Comparison of ENCODE assay signal across 12 mouse cellular contexts in the genomic region with DNA sequence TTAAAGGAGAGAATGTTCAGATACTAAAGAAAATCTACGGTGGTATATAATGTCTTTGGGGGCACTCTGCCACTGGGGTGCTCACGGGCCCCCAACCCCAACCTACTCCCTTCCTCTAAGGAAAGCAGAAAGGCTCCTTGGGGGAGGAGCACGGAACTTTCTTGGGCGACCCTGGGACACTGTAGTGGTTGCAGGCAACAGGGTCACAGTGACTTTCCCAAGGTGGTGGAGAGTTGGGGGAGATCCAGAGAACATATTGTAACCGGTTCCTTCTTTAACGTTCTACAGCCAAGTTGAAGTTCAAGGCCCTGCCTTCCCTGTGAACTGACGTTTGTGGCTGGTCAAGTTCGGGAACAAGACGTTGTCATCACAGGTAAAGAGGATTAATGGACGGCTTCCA. TPM values are rescaled to one million over a fixed set of nuclear protein-coding genes. Genes with fewer than 3 reads are reported as not detected.
A peak's percentile ranks its signal among the peaks of the same experiment; 100 is the strongest.
DNase-seq lines count a peak whose midpoint lies in the region; ATAC-seq lines count a peak whose summit lies in the region.
"Had no signal": no experiment of that assay in that cellular context is flagged by ENCODE, and none has a peak within 500 bp of the region (broad histone marks: within the 10 kb centered on the region; RNA-seq: fewer than 3 reads in every experiment).

No protein-coding gene starts in this region.

- 53% methylated on average over 10 of the region's 10 CpGs for WGBS in forebrain, embryonic 12.5 days
- 54% methylated on average over 10 of the region's 10 CpGs for WGBS in forebrain, embryonic 13.5 days
- 64% methylated on average over 10 of the region's 10 CpGs for WGBS in kidney, embryonic 15.5 days
- 46% methylated on average over 10 of the region's 10 CpGs for WGBS in forebrain, embryonic 14.5 days

- no peak overlapping the region for H3K9ac ChIP-seq in forebrain, embryonic 12.5 days
- no peak overlapping the region for H3K9ac ChIP-seq in forebrain, embryonic 13.5 days
- H3K9ac ChIP-seq in kidney, embryonic 15.5 days: no peak overlapping the region
- no peak overlapping the region for H3K9ac ChIP-seq in forebrain, embryonic 14.5 days (ENCODE audit: low read length)
- H3K9ac ChIP-seq: midbrain, embryonic 12.5 days had no signal

- peaks cover 81% of the 10 kb centered on the region for H3K27me3 ChIP-seq in forebrain, embryonic 12.5 days
- H3K27me3 ChIP-seq in forebrain, embryonic 13.5 days: peaks cover 76% of the 10 kb centered on the region
- H3K27me3 ChIP-seq in kidney, embryonic 15.5 days: peaks cover 69% of the 10 kb centered on the region
- H3K27me3 ChIP-seq in forebrain, embryonic 14.5 days (replicated peaks; ENCODE audit: control insufficient read depth, insufficient read depth, low read length): peaks cover 43% of the 10 kb centered on the region

- no peaks in the 10 kb centered on the region for H3K36me3 ChIP-seq in forebrain, embryonic 12.5 days (replicated peaks)
- H3K36me3 ChIP-seq in forebrain, embryonic 13.5 days (ENCODE audit: poor library complexity, severe bottlenecking): no peaks in the 10 kb centered on the region
- no peaks in the 10 kb centered on the region for H3K36me3 ChIP-seq in kidney, embryonic 15.5 days
- H3K36me3 ChIP-seq in forebrain, embryonic 14.5 days (ENCODE audit: control insufficient read depth, insufficient read depth, low read length): no peaks in the 10 kb centered on the region
- H3K36me3 ChIP-seq: midbrain, embryonic 12.5 days had no signal

- DNase-seq in kidney, adult 11 months: no peak
- DNase-seq in ovary, postnatal 36 days (ENCODE audit: low spot score): peak; percentile 43
- DNase-seq in ovary, postnatal 10 days (ENCODE audit: low spot score): no peak
- DNase-seq in spleen, postnatal 36 days (ENCODE audit: low spot score in 2 of 2): no peak
- DNase-seq in forebrain, embryonic 14.5 days (ENCODE audit: low spot score): no peak
- DNase-seq: adrenal gland, postnatal 10 days; cerebellum, adult 11-12 months; gastrocnemius, postnatal 14 days had no signal

- no peak overlapping the region for H3K27ac ChIP-seq in forebrain, embryonic 12.5 days
- H3K27ac ChIP-seq in forebrain, embryonic 13.5 days: no peak overlapping the region
- H3K27ac ChIP-seq in kidney, embryonic 15.5 days: no peak overlapping the region
- H3K27ac ChIP-seq in forebrain, embryonic 14.5 days (ENCODE audit: low read depth, low read length): no peak overlapping the region
- H3K27ac ChIP-seq: midbrain, embryonic 12.5 days had no signal

- no peak overlapping the region; the same call in 1 of the 2 replicates for H3K4me3 ChIP-seq in forebrain, embryonic 12.5 days (replicated peaks)
- H3K4me3 ChIP-seq in forebrain, embryonic 13.5 days: no peak overlapping the region
- peak overlapping the region; percentile 85; the same call in 1 of the 2 replicates for H3K4me3 ChIP-seq in kidney, embryonic 15.5 days (replicated peaks)
- H3K4me3 ChIP-seq in forebrain, embryonic 14.5 days (ENCODE audit: low read depth, low read length): no peak overlapping the region

- peak overlapping the region; percentile 92; the same call in 1 of the 2 replicates for H3K4me2 ChIP-seq in forebrain, embryonic 12.5 days
- H3K4me2 ChIP-seq in forebrain, embryonic 13.5 days: no peak overlapping the region
- peak overlapping the region; percentile 96 for H3K4me2 ChIP-seq in kidney, embryonic 15.5 days
- no peak overlapping the region; the same call in 1 of the 2 replicates for H3K4me2 ChIP-seq in forebrain, embryonic 14.5 days (ENCODE audit: low read length)

- H3K9me3 ChIP-seq in forebrain, embryonic 12.5 days: no peaks in the 10 kb centered on the region
- no peaks in the 10 kb centered on the region for H3K9me3 ChIP-seq in forebrain, embryonic 13.5 days (replicated peaks)
- no peaks in the 10 kb centered on the region for H3K9me3 ChIP-seq in kidney, embryonic 15.5 days (replicated peaks)
- no peaks in the 10 kb centered on the region for H3K9me3 ChIP-seq in forebrain, embryonic 14.5 days (replicated peaks; ENCODE audit: control insufficient read depth, low read length)
- H3K9me3 ChIP-seq: midbrain, embryonic 12.5 days had no signal

- no peak for ATAC-seq in forebrain, embryonic 12.5 days (ENCODE audit: low FRiP score)
- ATAC-seq in forebrain, embryonic 13.5 days: no peak
- ATAC-seq in kidney, embryonic 15.5 days (replicated peaks; ENCODE audit: low FRiP score): no peak
- no peak for ATAC-seq in forebrain, embryonic 14.5 days

- H3K4me1 ChIP-seq in forebrain, embryonic 12.5 days: peaks cover 15% of the 10 kb centered on the region
- peaks cover 17% of the 10 kb centered on the region for H3K4me1 ChIP-seq in forebrain, embryonic 13.5 days
- peaks cover 19% of the 10 kb centered on the region for H3K4me1 ChIP-seq in kidney, embryonic 15.5 days
- peaks cover 4% of the 10 kb centered on the region for H3K4me1 ChIP-seq in forebrain, embryonic 14.5 days (ENCODE audit: control insufficient read depth, insufficient read depth, low read length)

RNA-seq across cellular contexts. Expression of gene Ppara, which starts 1.7 kb away (rescaled TPM):
- polyA plus RNA-seq in forebrain, embryonic 12.5 days (2016; fragmentation: Nextera tagmentation; extraction: Ambion mirVana): 0.53 and 0.74 TPM in 2 replicates
- polyA plus RNA-seq in forebrain, embryonic 13.5 days (2015; fragmentation: Nextera tagmentation; extraction: Ambion mirVana): 0.44 and 0.63 TPM in 2 replicates
- 3.9 and 5.0 TPM in 2 replicates for polyA plus RNA-seq in kidney, embryonic 15.5 days (2015; fragmentation: Nextera tagmentation; extraction: Ambion mirVana)
- polyA plus RNA-seq in forebrain, embryonic 14.5 days (2014; fragmentation: Nextera tagmentation; extraction: Ambion mirVana): 0.67 and 0.73 TPM in 2 replicates

Comparison
In these comparisons a context has a peak if more than half of its experiments do, and no peak if none do; other contexts are left out.
1. H3K4me2 ChIP-seq: peak in forebrain, embryonic 12.5 days (single experiment) and kidney, embryonic 15.5 days (single experiment); none in forebrain, embryonic 13.5 days (single experiment) and forebrain, embryonic 14.5 days (single experiment).